Mouse (Mus musculus) forebrain, embryonic 15.5 days (tissue): ENCODE data around the gene Gm12695. TPM values are rescaled to one million over a fixed set of nuclear protein-coding genes. Genes with fewer than 3 reads are reported as not detected.

ENCODE experiments used
- ATAC-seq: fragments of 200-750 bp; cut with Nextera tagmentation; replicated peaks from 2 replicates; pipeline ENCODE4 v1.8.0; 2017; ENCODE audit warnings: mild to moderate bottlenecking, moderate TSS enrichment, moderate library complexity
- H3K27ac ChIP-seq: fragments of 300-500 bp; sonication (generic); replicated peaks from 2 replicates; pipeline ENCODE4 v1.5.1; 2015; ENCODE audit warnings: mild to moderate bottlenecking, inconsistent platforms
- H3K27me3 ChIP-seq: fragments of 300-500 bp; sonication (generic); 2 replicates; pipeline ENCODE4 v1.6.1; 2015; ENCODE audit warnings: inconsistent platforms
- H3K36me3 ChIP-seq: fragments of 300-500 bp; sonication (generic); 2 replicates; pipeline ENCODE4 v1.6.1; 2015; ENCODE audit warnings: mild to moderate bottlenecking, inconsistent platforms
- H3K4me1 ChIP-seq: fragments of 300-500 bp; sonication (generic); 2 replicates; pipeline ENCODE4 v1.6.1; 2015; ENCODE audit warnings: inconsistent platforms
- H3K4me2 ChIP-seq: fragments of 300-500 bp; sonication (generic); replicated peaks from 2 replicates; pipeline ENCODE4 v1.6.1; 2015; ENCODE audit warnings: mild to moderate bottlenecking, inconsistent platforms
- H3K4me3 ChIP-seq: fragments of 300-500 bp; sonication (generic); 2 replicates; pipeline ENCODE4 v1.5.1; 2015; ENCODE audit warnings: mild to moderate bottlenecking, inconsistent platforms
- H3K9ac ChIP-seq: fragments of 300-500 bp; sonication (generic); replicated peaks from 2 replicates; pipeline ENCODE4 v1.6.1; 2015; ENCODE audit warnings: mild to moderate bottlenecking, inconsistent platforms
- H3K9me3 ChIP-seq: fragments of 300-500 bp; sonication (generic); 2 replicates; pipeline ENCODE4 v1.6.1; 2016; ENCODE audit warnings: inconsistent platforms
- WGBS: fragments of 180-500 bp; shearing (Covaris S2); methylation state at CpG from one replicate; pipeline ENCODE4 v1.1.7; 2015; ENCODE audit warnings: mixed read lengths; 5-methylcytosine and 5-hydroxymethylcytosine counted together
- polyA plus RNA-seq: library from polyadenylated mRNA; unstranded; fragments of >200 nt; fragmentation: Nextera tagmentation; extraction: Ambion mirVana; gene quantifications from 2 replicates; pipeline ENCODE4 v1.2.1, GENCODE M21; 2015

Gene Gm12695
- not detected in 2 replicates for polyA plus RNA-seq

DNA sequence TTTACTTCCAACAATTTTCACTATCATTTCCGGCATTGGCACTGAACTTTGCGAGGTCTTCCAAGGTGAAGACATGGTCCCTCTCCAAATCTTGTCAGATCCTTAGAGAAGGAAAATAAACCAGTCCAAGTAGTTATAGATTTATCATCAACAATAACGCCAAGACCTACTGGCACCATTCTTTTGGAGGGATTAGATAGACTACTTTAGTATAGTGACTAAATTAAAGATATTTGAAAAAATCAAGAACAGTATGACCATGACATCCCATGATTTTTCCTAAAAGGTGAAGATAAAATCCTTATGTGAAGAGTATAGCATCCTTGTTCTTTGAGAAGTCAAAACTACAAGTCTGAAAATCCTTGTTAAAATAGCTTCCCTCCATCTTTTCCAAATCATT, at the start of gene Gm12695:
TSS of gene Gm12695 (minus strand) at position 101 of the 400 bp plus-strand sequence.
- Histone ChIP-seq H3K27me3 (no peaks in the 10 kb centered on the region), H3K27ac (no peak within 1 kb of the TSS), H3K9ac (no peak within 1 kb of the TSS), H3K4me1 (no peaks in the 10 kb centered on the region), H3K4me3 (no peak within 1 kb of the TSS), H3K9me3 (no peaks in the 10 kb centered on the region), H3K36me3 (no peaks in the 10 kb centered on the region), H3K4me2 (no peak within 1 kb of the TSS)
- 93% methylated on average over 3 of the region's 3 CpGs for WGBS
- no peak for ATAC-seq

DNA sequence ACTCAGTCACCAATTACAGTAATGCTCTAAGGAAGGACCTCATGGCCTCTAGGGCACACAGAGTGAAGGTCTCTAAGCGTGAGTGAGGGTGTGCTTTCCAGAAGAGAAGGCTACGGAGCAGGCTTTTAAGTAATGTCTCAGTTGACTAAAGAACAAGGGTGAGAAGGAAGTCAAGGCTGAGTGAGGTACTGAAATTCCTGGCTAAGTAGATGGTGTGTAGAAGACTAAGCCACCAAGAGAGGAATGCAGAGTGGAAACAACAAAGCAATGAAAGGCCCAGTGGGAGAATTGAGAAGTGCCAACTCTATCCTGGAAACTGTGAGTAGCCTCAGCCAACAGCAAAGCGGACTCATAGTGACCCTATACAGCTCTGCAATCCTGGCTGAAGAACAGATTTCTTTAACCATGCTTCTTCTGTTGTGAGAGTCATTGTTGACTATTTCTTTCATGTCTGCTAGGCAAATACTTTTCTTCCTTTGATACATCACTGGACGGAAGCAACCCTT, 40.6 kb upstream of the Gm12695 start:
- Histone ChIP-seq H3K4me2 (no peak overlapping the region), H3K4me3 (no peak overlapping the region), H3K27ac (no peak overlapping the region), H3K27me3 (no peaks in the 10 kb centered on the region), H3K9ac (no peak overlapping the region), H3K4me1 (no peaks in the 10 kb centered on the region), H3K36me3 (no peaks in the 10 kb centered on the region), H3K9me3 (no peaks in the 10 kb centered on the region)
- 88% methylated on average over 4 of the region's 4 CpGs for WGBS
- no peak for ATAC-seq

DNA sequence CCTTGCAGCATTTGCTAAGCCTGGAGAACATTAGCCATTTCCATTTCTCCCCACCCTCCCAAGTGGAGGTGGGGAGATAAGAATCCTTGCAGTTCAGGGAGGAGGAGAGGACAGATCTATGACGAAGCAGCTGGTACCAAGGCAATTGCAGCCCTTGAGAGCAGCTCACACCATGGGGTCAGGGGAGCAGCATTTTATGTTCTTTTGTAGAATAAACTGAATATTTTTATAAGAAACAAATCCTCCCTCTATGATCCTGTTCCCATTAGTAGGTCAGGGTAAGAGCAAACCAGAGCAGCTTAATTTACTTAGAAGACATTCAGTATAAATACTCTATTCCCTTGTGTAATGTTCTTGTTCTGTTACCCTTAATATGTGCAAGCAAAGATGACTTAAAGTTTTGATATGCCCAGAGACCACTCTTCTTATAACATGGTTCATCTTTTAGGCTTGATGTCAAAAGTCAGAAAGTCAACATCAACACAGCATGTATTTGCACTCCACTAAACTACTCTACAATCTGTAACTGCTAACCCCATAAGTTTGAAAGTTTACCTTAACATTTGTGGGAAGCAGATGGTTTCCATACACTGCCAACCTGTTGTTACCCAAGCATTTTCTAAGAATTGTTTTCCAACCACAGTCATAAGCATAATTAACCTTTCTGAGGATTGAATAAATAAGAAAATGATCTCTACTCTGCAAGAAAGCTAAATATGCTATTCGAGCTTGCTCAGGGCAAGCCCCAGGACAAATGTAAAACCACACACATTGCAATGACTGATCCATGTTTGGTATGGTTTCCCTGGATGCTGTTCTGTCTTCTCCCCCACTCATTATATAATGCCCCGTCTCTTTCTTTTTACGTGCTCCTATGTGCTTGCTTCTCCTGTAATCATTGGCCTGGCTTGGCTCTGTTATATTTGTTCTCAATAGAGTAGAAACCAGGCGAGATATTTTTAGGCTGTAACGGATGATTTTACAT, 22.1 kb upstream of the Gm12695 start:
- no peak for ATAC-seq
- H3K4me1 ChIP-seq: no peaks in the 10 kb centered on the region
- no peaks in the 10 kb centered on the region for H3K36me3 ChIP-seq
- no peak overlapping the region for H3K27ac ChIP-seq
- WGBS: 77% methylated on average over 6 of the region's 6 CpGs
- H3K4me3 ChIP-seq: no peak overlapping the region
- no peak overlapping the region for H3K4me2 ChIP-seq
- no peak overlapping the region for H3K9ac ChIP-seq
- no peaks in the 10 kb centered on the region for H3K27me3 ChIP-seq
- H3K9me3 ChIP-seq: no peaks in the 10 kb centered on the region

DNA sequence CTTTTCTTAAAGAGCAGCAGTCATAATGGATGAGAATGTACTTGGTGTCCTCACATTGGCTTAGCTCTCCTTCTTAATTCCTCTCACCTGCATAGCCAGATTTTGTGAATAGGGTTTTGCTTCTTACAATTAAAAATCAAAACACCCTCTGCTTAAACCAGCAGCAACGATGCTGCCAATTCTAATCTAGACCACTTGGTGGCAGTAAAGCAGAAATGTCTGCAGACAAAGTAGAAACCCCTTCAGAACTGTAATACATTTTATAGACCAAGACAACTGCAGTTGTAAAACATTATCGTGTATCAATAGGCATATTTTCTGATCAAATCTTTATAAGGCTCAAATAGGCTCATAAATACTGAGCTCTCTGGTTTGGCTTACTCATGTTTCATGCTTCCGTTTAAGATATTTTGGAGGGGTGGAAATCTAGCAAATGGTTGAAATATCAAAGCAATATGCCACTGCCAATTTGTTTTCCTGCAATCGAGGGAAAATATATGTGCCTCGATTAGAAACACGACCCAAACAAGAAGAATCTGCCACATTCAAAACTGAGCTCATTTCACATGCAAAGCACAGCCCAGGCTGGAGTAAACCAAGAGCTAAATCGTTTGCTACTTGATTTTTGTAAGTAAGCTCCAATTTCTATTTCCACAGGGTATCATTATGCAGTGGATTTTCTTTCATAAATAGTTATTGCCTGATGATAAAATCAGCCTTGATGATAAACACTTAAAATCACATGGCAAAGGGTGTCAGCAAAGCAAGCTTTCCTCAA, 14.6 kb upstream of the Gm12695 start:
- ATAC-seq: peak; percentile 57; the same call in 1 of the 2 replicates
- H3K4me1 ChIP-seq: peaks cover 17% of the 10 kb centered on the region
- no peak overlapping the region for H3K9ac ChIP-seq
- H3K27me3 ChIP-seq: no peaks in the 10 kb centered on the region
- WGBS: 25% methylated on average over 7 of the region's 7 CpGs
- no peak overlapping the region; the same call in 1 of the 2 replicates for H3K27ac ChIP-seq
- H3K36me3 ChIP-seq: no peaks in the 10 kb centered on the region
- no peak overlapping the region for H3K4me3 ChIP-seq
- no peaks in the 10 kb centered on the region for H3K9me3 ChIP-seq
- H3K4me2 ChIP-seq: no peak overlapping the region

DNA sequence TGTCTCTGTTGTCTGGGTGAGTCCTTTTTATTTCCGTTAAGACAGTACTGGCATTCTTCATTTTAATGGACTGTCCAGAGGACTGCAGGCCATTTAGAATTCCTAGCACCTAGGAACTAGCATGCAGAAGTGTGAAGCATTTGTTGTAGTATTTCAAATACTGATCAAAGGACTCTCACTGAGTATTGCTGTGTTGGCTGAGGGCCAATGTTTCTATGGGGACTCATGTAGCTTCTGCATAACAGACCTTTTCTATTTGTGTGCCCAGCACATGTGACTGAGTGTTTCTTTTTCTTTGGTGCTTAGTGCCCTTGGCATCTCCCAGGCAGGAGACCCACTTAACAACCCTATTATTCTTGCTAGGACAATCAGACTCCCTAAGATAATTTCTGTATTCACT, 12.6 kb upstream of the Gm12695 start:
- Histone ChIP-seq H3K4me1 (peaks cover 17% of the 10 kb centered on the region), H3K9me3 (no peaks in the 10 kb centered on the region), H3K9ac (no peak overlapping the region), H3K4me3 (no peak overlapping the region), H3K4me2 (no peak overlapping the region), H3K27me3 (no peaks in the 10 kb centered on the region), H3K27ac (no peak overlapping the region), H3K36me3 (no peaks in the 10 kb centered on the region)
- ATAC-seq: peak; percentile 74
- 10% methylated on average over 1 of the region's 1 CpGs for WGBS

DNA sequence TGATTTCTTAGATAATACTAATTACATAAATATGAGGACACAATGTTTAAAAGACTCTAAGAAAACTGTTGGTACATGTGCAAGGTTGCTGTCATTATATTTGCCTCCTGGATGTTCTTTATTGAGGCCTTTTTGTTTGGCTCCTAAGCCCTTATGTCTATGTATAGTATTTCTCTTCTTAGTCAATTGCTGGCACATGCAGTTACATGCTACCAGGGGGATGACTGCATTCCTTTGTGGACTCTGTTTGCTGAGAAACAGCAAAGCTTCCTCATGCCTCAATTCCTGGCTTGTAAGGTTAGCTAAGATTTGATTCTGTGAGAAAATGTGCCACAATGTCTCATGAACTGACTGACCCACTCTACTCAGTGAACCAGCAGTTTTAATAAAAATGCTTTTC, 6.3 kb upstream of the Gm12695 start:
- no peaks in the 10 kb centered on the region for H3K36me3 ChIP-seq
- no peaks in the 10 kb centered on the region for H3K4me1 ChIP-seq
- H3K27ac ChIP-seq: no peak overlapping the region
- no peak overlapping the region for H3K4me2 ChIP-seq
- no peak overlapping the region for H3K4me3 ChIP-seq
- no peaks in the 10 kb centered on the region for H3K27me3 ChIP-seq
- H3K9ac ChIP-seq: no peak overlapping the region
- ATAC-seq: no peak
- H3K9me3 ChIP-seq: no peaks in the 10 kb centered on the region

DNA sequence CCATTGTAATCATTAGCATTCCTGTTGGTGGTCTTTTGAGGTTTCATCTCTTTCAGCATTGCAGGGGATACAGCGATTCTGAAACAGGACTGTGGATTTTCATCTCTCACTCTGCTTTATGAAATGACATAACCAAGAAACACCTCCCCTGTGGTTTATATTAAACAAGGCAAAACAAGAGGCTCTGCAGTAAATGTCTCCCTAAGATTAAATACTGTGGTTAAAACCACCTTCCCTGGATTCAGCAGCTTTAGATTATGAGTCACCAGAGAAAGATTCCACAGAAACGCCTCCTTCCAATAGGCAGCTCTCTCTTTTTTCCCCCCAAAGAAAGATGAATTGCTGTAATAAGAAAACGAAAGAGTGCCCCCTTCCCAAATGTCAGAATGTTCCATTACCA, 4.9 kb upstream of the Gm12695 start:
- 73% methylated on average over 3 of the region's 3 CpGs for WGBS
- Histone ChIP-seq H3K4me2 (no peak overlapping the region), H3K9ac (no peak overlapping the region), H3K4me1 (no peaks in the 10 kb centered on the region), H3K36me3 (no peaks in the 10 kb centered on the region), H3K4me3 (no peak overlapping the region), H3K9me3 (no peaks in the 10 kb centered on the region), H3K27me3 (no peaks in the 10 kb centered on the region), H3K27ac (no peak overlapping the region)
- ATAC-seq: no peak

DNA sequence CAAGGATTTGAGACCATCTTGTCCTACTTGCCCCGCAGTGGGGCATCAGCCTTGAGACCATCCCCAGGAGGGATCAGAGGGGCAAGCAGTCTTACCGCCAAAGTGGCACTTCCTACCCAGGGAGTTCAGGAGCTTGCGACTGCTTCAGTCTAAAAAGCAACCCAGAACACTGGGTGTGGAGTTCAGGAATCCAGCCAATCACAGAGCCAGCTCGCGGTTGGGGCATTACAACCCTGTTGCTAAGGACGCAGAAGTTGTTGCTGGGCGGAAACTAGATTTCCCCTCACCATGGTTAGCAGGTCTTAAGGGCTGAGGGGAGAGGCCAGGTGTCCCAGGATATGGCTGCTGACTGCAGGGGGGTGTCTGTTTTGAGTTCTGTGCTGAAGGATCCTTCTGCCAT, 1.6 kb upstream of the Gm12695 start:
- no peaks in the 10 kb centered on the region for H3K4me1 ChIP-seq
- no peak overlapping the region for H3K27ac ChIP-seq
- H3K9ac ChIP-seq: no peak overlapping the region
- H3K27me3 ChIP-seq: no peaks in the 10 kb centered on the region
- no peak for ATAC-seq
- WGBS: 24% methylated on average over 7 of the region's 7 CpGs
- no peaks in the 10 kb centered on the region for H3K9me3 ChIP-seq
- no peak overlapping the region for H3K4me2 ChIP-seq
- H3K36me3 ChIP-seq: no peaks in the 10 kb centered on the region
- H3K4me3 ChIP-seq: no peak overlapping the region

DNA sequence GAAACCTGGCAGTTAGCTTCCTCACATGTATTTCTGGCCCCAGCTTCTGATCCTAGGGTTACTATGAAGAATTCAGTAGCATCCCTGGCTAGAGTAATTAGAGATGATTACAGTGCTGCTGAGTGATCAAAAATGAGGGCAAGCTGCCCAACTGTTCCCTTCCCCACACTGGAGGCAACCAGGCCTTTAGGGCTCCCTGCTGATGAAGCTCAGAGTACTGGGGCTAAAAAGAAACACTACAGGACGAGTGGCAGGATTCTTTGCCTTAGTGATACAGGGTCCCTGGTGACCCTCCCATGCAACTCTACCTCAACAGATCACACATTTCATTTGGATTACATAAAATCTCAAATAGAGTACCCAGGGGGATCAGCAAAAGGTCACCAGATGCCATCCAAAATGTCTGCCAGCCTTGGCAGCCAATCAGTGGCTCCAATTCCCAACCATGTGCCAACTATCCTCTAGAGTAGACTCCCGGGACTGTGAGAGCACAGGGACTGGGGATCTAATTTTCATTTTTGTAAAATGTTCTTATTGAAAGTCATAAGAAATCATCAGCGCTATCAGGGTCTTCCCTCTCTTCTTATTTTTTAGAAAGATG, 11.9 kb downstream of the Gm12695 start:
- Histone ChIP-seq H3K4me2 (no peak overlapping the region), H3K27me3 (no peaks in the 10 kb centered on the region), H3K4me3 (no peak overlapping the region), H3K4me1 (no peaks in the 10 kb centered on the region), H3K9ac (no peak overlapping the region), H3K9me3 (no peaks in the 10 kb centered on the region; the same call in 1 of the 2 replicates), H3K27ac (no peak overlapping the region; the same call in 1 of the 2 replicates), H3K36me3 (no peaks in the 10 kb centered on the region)
- 71% methylated on average over 3 of the region's 3 CpGs for WGBS
- ATAC-seq: no peak

DNA sequence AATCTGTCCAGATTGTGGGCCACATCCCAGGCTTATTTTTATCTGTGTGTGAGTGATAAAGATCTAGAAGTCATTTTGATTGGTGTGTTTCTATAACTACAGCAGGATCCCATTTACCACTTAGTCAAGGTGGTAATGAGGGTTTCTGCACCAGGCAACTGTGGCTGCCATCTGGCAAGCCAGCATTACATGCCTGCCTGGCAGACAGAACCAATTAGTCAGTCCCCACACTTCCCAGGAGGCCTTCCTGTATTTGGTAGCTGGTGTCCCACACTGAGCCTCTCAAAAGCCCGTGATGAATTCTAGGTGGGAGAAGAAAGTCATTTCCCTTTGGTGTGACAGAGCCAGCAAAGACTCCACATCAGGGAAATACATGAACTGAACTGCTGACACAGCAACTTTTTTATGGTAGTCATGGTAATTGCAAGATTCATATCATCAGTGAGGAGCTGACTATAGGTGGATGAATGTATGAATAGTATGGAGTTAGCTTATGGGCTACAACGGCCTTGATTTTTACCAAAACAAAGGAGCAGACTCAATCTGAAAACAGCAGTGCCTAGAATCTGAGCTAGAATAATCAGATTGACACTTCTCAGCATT, 18.5 kb downstream of the Gm12695 start:
- no peak overlapping the region for H3K4me3 ChIP-seq
- peak; percentile 86 for ATAC-seq
- no peaks in the 10 kb centered on the region for H3K36me3 ChIP-seq
- no peak overlapping the region for H3K9ac ChIP-seq
- H3K4me1 ChIP-seq: no peaks in the 10 kb centered on the region
- peak overlapping the region; percentile 3; the same call in 1 of the 2 replicates for H3K27ac ChIP-seq
- WGBS: 51% methylated on average over 2 of the region's 2 CpGs
- H3K9me3 ChIP-seq: no peaks in the 10 kb centered on the region
- H3K27me3 ChIP-seq: no peaks in the 10 kb centered on the region
- H3K4me2 ChIP-seq: no peak overlapping the region

DNA sequence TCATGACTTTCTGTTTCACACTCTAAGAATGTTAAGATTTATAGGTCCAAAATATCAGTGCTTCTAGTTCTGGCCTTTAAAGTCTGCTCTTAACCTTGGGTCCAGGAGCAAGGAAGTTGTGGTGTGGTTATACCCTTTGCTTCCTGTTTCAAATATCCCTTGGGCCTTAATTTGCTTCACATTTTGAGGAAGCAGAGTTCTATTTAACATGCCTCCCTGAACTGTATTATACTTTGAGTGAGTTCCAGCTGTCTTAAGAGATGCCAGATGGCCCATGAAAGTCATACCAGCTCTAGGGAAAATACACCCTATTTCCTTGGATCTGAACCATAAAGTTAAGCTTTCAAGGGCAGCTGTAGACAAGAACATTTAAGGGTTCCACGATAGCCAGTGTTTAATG, 33.0 kb downstream of the Gm12695 start:
- no peak overlapping the region for H3K4me3 ChIP-seq

More for the DNA sequence above, 33.0 kb downstream of the Gm12695 start:
- Histone ChIP-seq H3K36me3 (no peaks in the 10 kb centered on the region), H3K9ac (no peak overlapping the region), H3K9me3 (no peaks in the 10 kb centered on the region), H3K27ac (no peak overlapping the region), H3K27me3 (no peaks in the 10 kb centered on the region), H3K4me1 (no peaks in the 10 kb centered on the region), H3K4me2 (no peak overlapping the region)
- ATAC-seq: no peak
- 51% methylated on average over 1 of the region's 1 CpGs for WGBS
